Mouse (Mus musculus): ENCODE measurements around the gene Fbxl21. TPM values are rescaled to one million over a fixed set of nuclear protein-coding genes. Genes with fewer than 3 reads are reported as not detected.

Fbxl21 gene
- 0.71 and 0.77 TPM in 2 replicates for polyA plus RNA-seq (2012; rRNA removed)

DNA sequence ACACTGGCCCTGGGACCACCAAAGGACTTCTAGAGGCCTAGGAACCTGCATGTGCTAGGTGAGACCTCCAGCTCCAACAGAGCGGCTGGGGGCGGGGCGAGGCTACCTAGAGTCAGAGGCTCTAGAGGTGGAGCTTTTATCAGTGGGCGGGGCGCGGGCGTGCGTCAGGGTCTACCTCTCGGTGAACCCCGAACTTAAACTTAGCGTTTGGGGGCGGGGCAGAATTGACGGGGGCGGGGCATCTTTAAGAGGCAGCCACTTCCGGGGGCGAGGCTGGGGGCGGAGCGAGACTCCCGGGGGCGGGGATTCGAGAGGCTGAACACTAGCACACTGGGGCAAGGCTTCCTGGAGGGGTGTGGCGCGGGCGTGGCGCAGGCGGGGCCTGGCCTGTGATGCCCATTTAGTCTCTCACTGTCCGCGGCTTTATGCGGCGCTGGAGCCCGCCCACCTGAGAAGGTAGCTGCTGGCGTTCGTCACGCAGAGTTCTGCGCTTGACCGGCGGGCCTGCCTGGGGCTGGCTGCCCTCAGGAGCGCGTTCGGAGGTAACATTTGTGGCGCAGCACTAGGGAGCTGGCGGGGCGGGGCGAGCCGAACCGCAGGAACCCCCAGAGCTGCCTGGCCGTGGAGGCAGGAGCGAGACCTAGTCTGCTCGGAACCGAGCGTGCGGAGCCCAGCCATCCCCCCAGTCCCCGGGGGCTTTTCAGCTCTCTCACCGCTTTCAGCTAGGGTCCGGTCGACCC is at the start of gene Fbxl21:
TSS of gene Fbxl21 (plus strand) at position 392 of the 740 bp plus-strand sequence.

DNA sequence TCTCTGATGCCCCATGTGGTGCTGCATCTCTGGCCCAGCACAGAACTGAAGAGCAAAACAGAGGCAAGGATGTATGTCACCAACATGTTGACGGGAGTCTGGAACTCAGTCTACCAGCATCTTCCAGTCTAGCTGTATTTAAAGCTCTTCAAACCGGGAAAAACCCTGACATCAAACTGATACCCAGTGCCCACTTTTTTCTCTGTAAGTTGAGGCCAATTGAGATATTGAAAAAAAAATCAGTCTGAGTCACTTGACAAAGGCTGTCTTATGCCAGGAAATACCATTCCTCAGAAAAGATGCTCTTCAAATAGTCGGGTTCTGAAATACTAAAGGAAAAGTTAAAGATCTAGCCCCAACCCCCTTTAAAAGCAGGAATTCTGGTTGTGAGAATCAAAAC is 40.1 kb upstream of the Fbxl21 start, which contains the start of gene Il9:
TSS of gene Il9 (minus strand) at position 101 of the 400 bp plus-strand sequence.

DNA sequence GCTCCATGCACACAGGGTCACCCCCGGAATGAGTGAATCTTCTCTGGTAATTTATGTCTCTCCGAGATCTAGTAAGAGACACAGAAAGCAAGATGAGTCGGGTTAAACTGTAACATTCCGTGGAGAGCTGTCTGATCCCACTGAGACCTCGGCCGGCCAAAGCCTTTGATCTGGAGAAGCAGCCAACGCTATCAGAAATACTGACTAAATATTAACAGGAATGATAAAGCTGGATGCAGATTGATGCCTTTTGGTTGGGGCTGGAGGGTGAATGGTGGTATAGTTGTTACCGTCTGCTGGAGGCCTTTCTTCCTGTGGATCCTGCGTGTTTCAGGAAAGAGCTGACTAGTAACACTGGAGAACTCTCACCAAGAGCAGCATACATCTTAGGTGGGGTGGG is 26.1 kb downstream of the Fbxl21 start, which contains the start of gene Lect2:
TSS of gene Lect2 (minus strand) at position 102 of the 400 bp plus-strand sequence.

Other genes with a start within 250 kb of the Fbxl21 start
- gene Cxcl14, start 225.9 kb upstream of the Fbxl21 start, polyA plus RNA-seq (2012; rRNA removed) = 0.02 and 0.05 TPM in 2 replicates
- gene Gm3045, start 95.9 kb upstream of the Fbxl21 start, polyA plus RNA-seq (2012; rRNA removed) = not detected in 2 replicates
- gene Slc25a48, start 84.1 kb upstream of the Fbxl21 start, polyA plus RNA-seq (2012; rRNA removed) = 1.4 and 2.4 TPM in 2 replicates
- gene Il9, start 40.2 kb upstream of the Fbxl21 start, polyA plus RNA-seq (2012; rRNA removed) = not detected in 2 replicates
- 27.4 and 40.3 TPM in 2 replicates for gene Lect2, start 26.0 kb downstream of the Fbxl21 start, polyA plus RNA-seq (2012; rRNA removed)
- gene Tgfbi, start 87.1 kb downstream of the Fbxl21 start, polyA plus RNA-seq (2012; rRNA removed) = 11.3 and 13.9 TPM in 2 replicates
- gene Smad5, start 180.5 kb downstream of the Fbxl21 start, polyA plus RNA-seq (2012; rRNA removed) = 6.0 and 6.2 TPM in 2 replicates
- 0.03 TPM in 1 of 2 replicates, not detected in the other for gene Gm45623, start 231.4 kb downstream of the Fbxl21 start, polyA plus RNA-seq (2012; rRNA removed)

All from liver, embryonic 18 days (tissue).